Mouse (Mus musculus): ENCODE results near the gene Xylb. TPM values are rescaled to one million over a fixed set of nuclear protein-coding genes. Genes with fewer than 3 reads are reported as not detected.
A peak's percentile ranks its signal among the peaks of the same experiment; 100 is the strongest.

Gene Xylb
- polyA plus RNA-seq, 1 experiment from 2014 or later = 2.2 TPM

DNA sequence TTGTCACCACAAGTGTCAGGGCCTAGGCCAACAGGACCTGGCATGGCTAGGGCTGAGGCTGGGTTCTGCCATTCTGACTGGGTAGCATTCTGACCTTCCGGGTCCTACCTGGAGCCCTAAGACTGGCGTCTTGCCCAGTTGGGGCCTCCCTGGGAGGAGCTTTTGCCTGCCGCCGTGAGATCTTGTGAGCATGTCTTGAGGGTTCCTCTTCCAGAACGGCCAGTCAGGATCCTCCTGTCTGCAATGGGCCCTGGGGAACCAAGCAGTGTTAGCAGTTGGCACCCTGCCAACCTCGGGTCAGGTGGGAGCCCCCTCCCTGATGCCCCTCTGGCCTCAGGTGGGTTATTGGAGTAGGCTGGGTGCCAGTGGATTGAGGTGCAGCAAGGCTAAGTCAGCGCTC is 69.3 kb downstream of the Xylb start:
- Histone ChIP-seq H3K4me3 (ENCODE audit: low read depth, low read length) (no peak overlapping the region), H3K27me3 (replicated peaks; ENCODE audit: insufficient read depth, low read length) (no peaks in the 10 kb centered on the region), H3K9ac (replicated peaks; ENCODE audit: low read depth) (no peak overlapping the region), H3K4me2 (replicated peaks; ENCODE audit: low read depth, low read length) (no peak overlapping the region), H3K4me1 (ENCODE audit: insufficient read depth, low read depth, low read length) (peaks cover 23% of the 10 kb centered on the region), H3K27ac (ENCODE audit: low read length) (peak overlapping the region; percentile 51), H3K36me3 (ENCODE audit: insufficient read depth, low read length) (no peaks in the 10 kb centered on the region), H3K9me3 (ENCODE audit: low read length) (no peaks in the 10 kb centered on the region)
- DNase-seq (ENCODE audit: low spot score) (peak; percentile 52), ATAC-seq (peak; percentile 23)
- TF ChIP-seq CTCF (IDR thresholded peaks at IDR 0.05) (no peak), EP300 (IDR thresholded peaks at IDR 0.05) (no peak)
- WGBS = 53% methylated on average over 7 of the region's 7 CpGs

- Histone ChIP-seq H3K36me3 (ENCODE audit: insufficient read depth, low read length) (peaks cover 14% of the 10 kb centered on the region; the same call in 1 of the 2 replicates), H3K9me3 (ENCODE audit: low read length) (no peaks in the 10 kb centered on the region), H3K4me3 (ENCODE audit: low read depth, low read length) (no peak overlapping the region), H3K4me1 (ENCODE audit: insufficient read depth, low read depth, low read length) (peaks cover 18% of the 10 kb centered on the region; the same call in 1 of the 2 replicates), H3K27ac (ENCODE audit: low read length) (no peak overlapping the region), H3K27me3 (replicated peaks; ENCODE audit: insufficient read depth, low read length) (no peaks in the 10 kb centered on the region), H3K9ac (replicated peaks; ENCODE audit: low read depth) (no peak overlapping the region), H3K4me2 (replicated peaks; ENCODE audit: low read depth, low read length) (no peak overlapping the region)
- WGBS = 41% methylated on average over 7 of the region's 7 CpGs
- DNase-seq (ENCODE audit: low spot score) (peak; percentile 93), ATAC-seq (peak; percentile 77)
- TF ChIP-seq CTCF (IDR thresholded peaks at IDR 0.05) (peak; percentile 98), EP300 (IDR thresholded peaks at IDR 0.05) (no peak)
Measured at GRCm38 (mm10) chr9:119430311-119430710, 73.1 kb downstream of the Xylb start.

DNA sequence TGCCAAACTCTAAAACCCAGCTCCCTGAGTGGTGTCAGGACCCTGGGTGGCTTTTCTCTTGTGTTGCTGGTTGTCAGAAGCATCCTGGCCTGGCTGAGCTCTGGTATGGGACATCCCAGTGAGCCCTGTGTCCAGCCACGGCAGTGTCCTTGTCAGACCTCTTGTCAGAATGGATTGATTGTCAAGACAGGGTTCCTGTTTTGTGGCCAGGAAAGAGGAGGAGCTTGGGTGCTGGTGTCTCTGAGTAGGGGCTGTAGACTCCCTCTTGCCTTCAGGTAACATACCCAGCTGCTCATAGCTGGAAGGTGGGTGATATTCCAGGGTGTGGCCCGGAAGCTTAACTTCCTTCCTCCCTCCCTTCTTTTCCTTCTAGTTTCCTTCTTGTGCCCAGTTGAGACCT is 78.7 kb downstream of the Xylb start:
- TF ChIP-seq EP300 (IDR thresholded peaks at IDR 0.05) = no peak
- no peaks in the 10 kb centered on the region for H3K9me3 ChIP-seq (ENCODE audit: low read length)
- H3K4me2 ChIP-seq (replicated peaks; ENCODE audit: low read depth, low read length) = no peak overlapping the region
- no peak overlapping the region for H3K27ac ChIP-seq (ENCODE audit: low read length)
- DNase-seq (ENCODE audit: low spot score) = no peak
- H3K4me3 ChIP-seq (ENCODE audit: low read depth, low read length) = no peak overlapping the region
- 57% methylated on average over 2 of the region's 2 CpGs for WGBS
- no peaks in the 10 kb centered on the region for H3K4me1 ChIP-seq (ENCODE audit: insufficient read depth, low read depth, low read length)
- ATAC-seq = no peak
- no peaks in the 10 kb centered on the region for H3K27me3 ChIP-seq (replicated peaks; ENCODE audit: insufficient read depth, low read length)
- H3K9ac ChIP-seq (replicated peaks; ENCODE audit: low read depth) = no peak overlapping the region
- peaks cover 14% of the 10 kb centered on the region; the same call in 1 of the 2 replicates for H3K36me3 ChIP-seq (ENCODE audit: insufficient read depth, low read length)

DNA sequence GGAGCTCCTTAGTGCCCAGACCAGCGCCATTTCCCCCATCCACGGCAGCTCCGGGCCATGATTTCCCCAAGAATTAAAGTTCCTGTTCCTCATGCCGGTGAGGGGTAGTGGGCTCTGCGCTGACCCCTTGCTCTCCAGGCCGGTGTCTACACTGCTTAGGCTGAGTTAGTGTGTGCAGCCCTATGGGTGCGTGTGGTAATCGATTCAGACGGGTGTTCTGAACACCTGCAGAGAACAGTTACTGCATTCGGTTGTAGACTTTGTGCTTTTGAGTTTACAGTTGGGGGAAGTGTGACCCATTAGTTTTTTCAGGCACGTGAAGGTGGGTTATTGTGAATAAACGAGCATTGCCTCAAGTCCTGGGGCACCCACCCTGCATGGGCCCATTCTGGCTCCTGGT is 80.9 kb downstream of the Xylb start:
- TF ChIP-seq CTCF (IDR thresholded peaks at IDR 0.05) = no peak
- TF ChIP-seq EP300 (IDR thresholded peaks at IDR 0.05) = no peak
- WGBS = 88% methylated on average over 12 of the region's 12 CpGs
- no peaks in the 10 kb centered on the region for H3K27me3 ChIP-seq (replicated peaks; ENCODE audit: insufficient read depth, low read length)

DNA sequence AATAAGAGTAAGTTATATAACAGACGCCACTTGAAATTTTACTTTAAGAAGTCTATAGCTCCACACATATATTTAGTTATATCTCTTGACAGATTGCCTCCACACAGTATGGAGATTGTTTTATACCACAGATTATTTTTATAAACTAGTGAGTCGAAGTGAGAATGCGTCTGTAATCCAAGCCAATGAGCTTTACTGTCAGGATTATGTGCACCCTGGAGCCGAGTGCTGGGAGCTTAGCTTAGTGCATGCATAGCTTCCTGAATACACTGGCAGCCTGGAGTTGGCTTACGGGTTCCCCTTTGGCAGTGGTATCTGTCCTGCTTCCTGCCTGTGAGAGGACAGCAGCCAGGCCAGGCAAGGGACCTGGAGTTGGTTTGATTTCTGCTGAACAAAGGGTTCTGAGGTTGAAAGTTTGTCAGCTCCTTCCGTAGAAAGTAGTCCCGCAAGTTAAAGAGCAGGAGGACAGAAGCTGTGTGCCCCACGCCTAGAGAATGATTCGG is 81.4 kb downstream of the Xylb start:
- ATAC-seq = no peak

More for the DNA sequence above, 80.9 kb downstream of the Xylb start:
- no peak for DNase-seq (ENCODE audit: low spot score)
- Histone ChIP-seq H3K9ac (replicated peaks; ENCODE audit: low read depth) (no peak overlapping the region), H3K36me3 (ENCODE audit: insufficient read depth, low read length) (peaks cover 8% of the 10 kb centered on the region; the same call in 1 of the 2 replicates), H3K9me3 (ENCODE audit: low read length) (no peaks in the 10 kb centered on the region), H3K27ac (ENCODE audit: low read length) (no peak overlapping the region), H3K4me3 (ENCODE audit: low read depth, low read length) (no peak overlapping the region), H3K4me2 (replicated peaks; ENCODE audit: low read depth, low read length) (no peak overlapping the region), H3K4me1 (ENCODE audit: insufficient read depth, low read depth, low read length) (no peaks in the 10 kb centered on the region)
- no peak for ATAC-seq

More for the DNA sequence above, 81.4 kb downstream of the Xylb start:
- no peak overlapping the region for H3K4me3 ChIP-seq (ENCODE audit: low read depth, low read length)
- whole genome bisulfite sequencing = 88% methylated on average over 9 of the region's 9 CpGs
- TF ChIP-seq CTCF (IDR thresholded peaks at IDR 0.05) (no peak), EP300 (IDR thresholded peaks at IDR 0.05) (no peak)
- H3K4me2 ChIP-seq (replicated peaks; ENCODE audit: low read depth, low read length) = no peak overlapping the region
- H3K36me3 ChIP-seq (ENCODE audit: insufficient read depth, low read length) = 0 out of 2 replicates have a peak, but pooled peaks cover 6% of the 10 kb centered on the region
- no peaks in the 10 kb centered on the region for H3K9me3 ChIP-seq (ENCODE audit: low read length)
- no peak overlapping the region for H3K27ac ChIP-seq (ENCODE audit: low read length)
- no peak for DNase-seq (ENCODE audit: low spot score)
- no peak overlapping the region for H3K9ac ChIP-seq (replicated peaks; ENCODE audit: low read depth)
- H3K4me1 ChIP-seq (ENCODE audit: insufficient read depth, low read depth, low read length) = no peaks in the 10 kb centered on the region
- no peaks in the 10 kb centered on the region for H3K27me3 ChIP-seq (replicated peaks; ENCODE audit: insufficient read depth, low read length)

Other genes starting within 250 kb of the Xylb start
- gene Acaa1b, start 200.3 kb upstream of the Xylb start, polyA plus RNA-seq (2015; fragmentation: Nextera tagmentation; extraction: Ambion mirVana) = 5.8 and 7.0 TPM in 2 replicates
- not detected in 2 replicates for gene Gm47289, start 198.2 kb upstream of the Xylb start, polyA plus RNA-seq (2015; fragmentation: Nextera tagmentation; extraction: Ambion mirVana)
- gene Slc22a13, start 148.3 kb upstream of the Xylb start, polyA plus RNA-seq (2015; fragmentation: Nextera tagmentation; extraction: Ambion mirVana) = not detected in 2 replicates
- gene Oxsr1, start 35.0 kb upstream of the Xylb start, polyA plus RNA-seq (2015; fragmentation: Nextera tagmentation; extraction: Ambion mirVana) = 6.6 and 8.0 TPM in 2 replicates
- 114 and 128 TPM in 2 replicates for gene Acaa1a, start 17.7 kb upstream of the Xylb start, polyA plus RNA-seq (2015; fragmentation: Nextera tagmentation; extraction: Ambion mirVana)
- gene Myd88, start 16.0 kb upstream of the Xylb start, polyA plus RNA-seq (2015; fragmentation: Nextera tagmentation; extraction: Ambion mirVana) = 50.3 and 61.3 TPM in 2 replicates
- 0.17 TPM in 1 of 2 replicates, not detected in the other for gene Slc22a14, start 8.2 kb downstream of the Xylb start, polyA plus RNA-seq (2015; fragmentation: Nextera tagmentation; extraction: Ambion mirVana)
- gene Acvr2b, start 44.7 kb downstream of the Xylb start, polyA plus RNA-seq (2015; fragmentation: Nextera tagmentation; extraction: Ambion mirVana) = 15.6 TPM in 2 replicates
- gene Exog, start 87.6 kb downstream of the Xylb start, polyA plus RNA-seq (2015; fragmentation: Nextera tagmentation; extraction: Ambion mirVana) = 6.9 and 7.4 TPM in 2 replicates
- gene Scn5a, start 221.6 kb downstream of the Xylb start, polyA plus RNA-seq (2015; fragmentation: Nextera tagmentation; extraction: Ambion mirVana) = 0.23 and 0.32 TPM in 2 replicates

All from lung, postnatal 0 days (tissue).